Mouse (Mus musculus) midbrain, embryonic 16.5 days (tissue): ENCODE data around the gene Galnt10. TPM values are rescaled to one million over a fixed set of nuclear protein-coding genes. Genes with fewer than 3 reads are reported as not detected.

Source experiments
- ATAC-seq: fragments of 200-750 bp; cut with Nextera tagmentation; 2 replicates; pipeline ENCODE4 v1.8.0; 2017; ENCODE audit warnings: moderate TSS enrichment
- H3K27ac ChIP-seq: fragments of 300-500 bp; sonication (generic); 2 replicates; pipeline ENCODE4 v1.5.1; 2014; ENCODE audit warnings: mild to moderate bottlenecking, low read length, mixed read lengths
- H3K27me3 ChIP-seq: fragments of 300-500 bp; sonication (generic); 2 replicates; pipeline ENCODE4 v1.6.1; 2014; ENCODE audit warnings: low read depth, low read length, mixed read lengths; ENCODE audit not compliant: control insufficient read depth, insufficient read depth
- H3K36me3 ChIP-seq: fragments of 300-500 bp; sonication (generic); 2 replicates; pipeline ENCODE4 v1.6.1; 2014; ENCODE audit warnings: mild to moderate bottlenecking, low read length, moderate library complexity, mixed read lengths; ENCODE audit not compliant: control insufficient read depth, insufficient read depth
- H3K4me1 ChIP-seq: fragments of 300-500 bp; sonication (generic); 2 replicates; pipeline ENCODE4 v1.6.1; 2014; ENCODE audit warnings: mild to moderate bottlenecking, low read length, mixed read lengths; ENCODE audit not compliant: control insufficient read depth, insufficient read depth
- H3K4me2 ChIP-seq: fragments of 300-500 bp; sonication (generic); 2 replicates; pipeline ENCODE4 v1.6.1; 2014; ENCODE audit warnings: mild to moderate bottlenecking, low read length, mixed read lengths
- H3K4me3 ChIP-seq: fragments of 300-500 bp; sonication (generic); 2 replicates; pipeline ENCODE4 v1.5.1; 2014; ENCODE audit warnings: low read depth, mild to moderate bottlenecking, low read length, moderate library complexity, mixed read lengths
- H3K9ac ChIP-seq: fragments of 300-500 bp; sonication (generic); 2 replicates; pipeline ENCODE4 v1.6.1; 2014; ENCODE audit warnings: low read depth, low read length, mixed read lengths
- H3K9me3 ChIP-seq: fragments of 300-500 bp; sonication (generic); replicated peaks from 2 replicates; pipeline ENCODE4 v1.6.1; 2014; ENCODE audit warnings: mild to moderate bottlenecking, low read length, mixed read lengths; ENCODE audit not compliant: control insufficient read depth, poor library complexity, severe bottlenecking
- WGBS: fragments of 180-500 bp; shearing (Covaris S2); extraction: QIAGEN DNeasy Blood & Tissue Kit; methylation state at CpG from one replicate; pipeline ENCODE4 v1.1.7; 2014; 5-methylcytosine and 5-hydroxymethylcytosine counted together
- polyA plus RNA-seq: library from polyadenylated mRNA; unstranded; fragments of >200 nt; fragmentation: Nextera tagmentation; extraction: Ambion mirVana; gene quantifications from 2 replicates; pipeline ENCODE4 v1.2.1, GENCODE M21; 2015

Gene Galnt10
- polyA plus RNA-seq, 1 experiment from 2014 or later = 14.8 TPM

DNA sequence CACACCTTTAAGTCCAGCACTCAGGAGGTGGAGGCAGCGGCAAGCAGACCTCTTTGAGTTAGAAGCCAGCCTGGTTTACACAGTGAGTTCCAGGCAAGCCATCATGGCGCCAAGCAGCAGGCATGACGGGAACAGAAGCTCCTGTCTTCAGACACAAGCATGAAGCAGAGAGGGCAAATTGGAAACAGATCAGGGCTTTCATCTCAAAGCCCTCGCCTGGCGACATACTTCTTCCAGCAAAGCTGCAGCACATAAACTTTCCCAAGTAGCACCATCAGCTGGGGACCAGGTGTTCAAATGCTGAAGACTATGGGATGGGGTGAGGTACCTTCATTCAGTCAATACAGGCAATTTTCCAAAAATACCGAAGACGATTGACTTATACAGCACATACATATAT lies 54.9 kb downstream of the Galnt10 start:
- no peak overlapping the region for H3K27ac ChIP-seq
- H3K4me2 ChIP-seq = no peak overlapping the region
- H3K9ac ChIP-seq = no peak overlapping the region
- no peaks in the 10 kb centered on the region for H3K36me3 ChIP-seq
- peaks cover 23% of the 10 kb centered on the region for H3K4me1 ChIP-seq
- no peak for ATAC-seq
- H3K27me3 ChIP-seq = no peaks in the 10 kb centered on the region
- WGBS = 95% methylated on average over 7 of the region's 7 CpGs
- no peaks in the 10 kb centered on the region for H3K9me3 ChIP-seq
- H3K4me3 ChIP-seq = no peak overlapping the region

DNA sequence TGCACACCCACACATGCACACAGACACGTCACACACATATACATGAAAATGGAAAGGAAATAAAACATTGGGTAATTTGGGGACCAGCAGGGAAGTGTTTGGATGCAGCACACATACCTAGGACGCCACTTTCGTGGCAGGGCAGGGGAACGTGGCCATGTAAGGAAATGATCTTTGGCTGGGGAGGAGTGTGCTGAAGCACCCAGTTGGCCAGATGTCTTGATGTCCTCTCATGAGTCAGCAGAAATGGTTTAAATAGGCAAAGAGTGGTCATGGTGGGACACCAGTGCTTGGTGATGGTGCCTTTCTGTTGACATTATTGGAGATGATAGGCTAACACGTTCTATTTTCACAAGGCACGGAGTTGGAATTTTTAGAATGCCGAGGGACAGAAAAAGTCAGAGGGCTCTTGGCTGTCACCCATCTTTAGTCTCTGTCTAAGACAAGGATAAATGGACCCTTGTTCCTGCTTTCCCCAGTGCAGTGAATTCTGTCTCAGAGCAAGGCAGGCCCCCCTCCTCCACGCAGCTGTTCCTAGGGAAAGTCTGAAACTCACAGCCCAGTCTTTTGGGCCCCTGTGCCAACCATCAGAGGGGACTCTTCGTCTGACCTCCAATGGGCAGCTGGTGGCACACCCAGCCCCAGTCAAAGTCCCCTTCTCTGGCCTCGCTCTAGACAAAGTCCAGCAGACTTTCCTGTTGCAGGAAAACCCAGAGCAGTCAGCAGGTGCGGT lies 56.1 kb downstream of the Galnt10 start:
- no peak overlapping the region for H3K4me2 ChIP-seq
- H3K4me3 ChIP-seq = no peak overlapping the region
- no peak overlapping the region for H3K27ac ChIP-seq
- no peaks in the 10 kb centered on the region for H3K27me3 ChIP-seq
- no peaks in the 10 kb centered on the region for H3K9me3 ChIP-seq
- no peak overlapping the region for H3K9ac ChIP-seq
- 74% methylated on average over 11 of the region's 11 CpGs for WGBS
- no peaks in the 10 kb centered on the region for H3K36me3 ChIP-seq
- no peak for ATAC-seq
- peaks cover 16% of the 10 kb centered on the region for H3K4me1 ChIP-seq

DNA sequence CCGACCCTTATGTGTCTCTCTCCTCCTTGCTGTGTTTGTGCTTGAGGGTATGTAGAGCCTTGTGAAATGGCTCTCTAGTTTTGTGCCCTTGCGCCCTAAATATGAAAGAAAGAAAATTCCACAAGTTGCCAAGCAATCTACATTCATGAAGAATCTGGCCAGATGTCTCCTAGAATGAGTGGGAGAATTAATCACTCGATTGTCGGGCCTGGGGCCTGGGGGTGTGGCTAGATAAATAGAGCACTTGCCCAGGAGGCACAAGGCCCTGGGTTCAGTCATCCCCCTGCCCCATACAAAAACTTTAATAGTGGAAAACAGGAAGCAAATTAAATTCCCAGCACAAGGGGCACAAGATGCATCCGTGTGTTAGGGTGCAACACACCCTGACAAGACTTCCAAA lies 56.7 kb downstream of the Galnt10 start:
- no peaks in the 10 kb centered on the region; the same call in 1 of the 2 replicates for H3K9me3 ChIP-seq
- H3K4me3 ChIP-seq = no peak overlapping the region
- no peak overlapping the region for H3K4me2 ChIP-seq
- ATAC-seq = no peak
- H3K36me3 ChIP-seq = no peaks in the 10 kb centered on the region
- H3K4me1 ChIP-seq = peaks cover 10% of the 10 kb centered on the region
- no peak overlapping the region for H3K9ac ChIP-seq
- no peaks in the 10 kb centered on the region for H3K27me3 ChIP-seq
- 63% methylated on average over 5 of the region's 5 CpGs for WGBS
- H3K27ac ChIP-seq = no peak overlapping the region

DNA sequence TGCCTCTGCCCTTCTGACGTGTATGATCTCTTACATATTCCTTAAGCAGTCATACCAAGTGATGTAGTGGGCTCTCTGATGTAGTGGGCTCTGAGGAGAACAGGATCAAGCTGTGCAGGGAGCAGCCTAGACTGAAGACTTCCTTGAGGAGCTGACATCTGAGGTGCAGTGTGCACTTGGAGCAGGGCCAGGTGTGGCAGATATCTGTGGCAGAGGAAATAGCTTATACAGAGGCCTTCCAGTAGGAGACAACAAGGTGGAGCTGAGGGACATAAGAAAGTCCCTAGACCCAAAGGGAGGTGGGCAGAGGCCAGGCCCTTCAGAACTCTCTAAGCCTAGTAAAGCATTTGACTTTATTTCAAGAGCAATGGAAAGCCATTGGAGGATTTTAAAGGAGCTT lies 61.4 kb downstream of the Galnt10 start:
- Histone ChIP-seq H3K9me3 (no peaks in the 10 kb centered on the region; the same call in 1 of the 2 replicates), H3K4me3 (no peak overlapping the region), H3K27ac (no peak overlapping the region), H3K4me2 (no peak overlapping the region), H3K27me3 (no peaks in the 10 kb centered on the region), H3K9ac (no peak overlapping the region), H3K4me1 (no peaks in the 10 kb centered on the region), H3K36me3 (no peaks in the 10 kb centered on the region)
- 95% methylated on average over 1 of the region's 1 CpGs for WGBS
- no peak for ATAC-seq

DNA sequence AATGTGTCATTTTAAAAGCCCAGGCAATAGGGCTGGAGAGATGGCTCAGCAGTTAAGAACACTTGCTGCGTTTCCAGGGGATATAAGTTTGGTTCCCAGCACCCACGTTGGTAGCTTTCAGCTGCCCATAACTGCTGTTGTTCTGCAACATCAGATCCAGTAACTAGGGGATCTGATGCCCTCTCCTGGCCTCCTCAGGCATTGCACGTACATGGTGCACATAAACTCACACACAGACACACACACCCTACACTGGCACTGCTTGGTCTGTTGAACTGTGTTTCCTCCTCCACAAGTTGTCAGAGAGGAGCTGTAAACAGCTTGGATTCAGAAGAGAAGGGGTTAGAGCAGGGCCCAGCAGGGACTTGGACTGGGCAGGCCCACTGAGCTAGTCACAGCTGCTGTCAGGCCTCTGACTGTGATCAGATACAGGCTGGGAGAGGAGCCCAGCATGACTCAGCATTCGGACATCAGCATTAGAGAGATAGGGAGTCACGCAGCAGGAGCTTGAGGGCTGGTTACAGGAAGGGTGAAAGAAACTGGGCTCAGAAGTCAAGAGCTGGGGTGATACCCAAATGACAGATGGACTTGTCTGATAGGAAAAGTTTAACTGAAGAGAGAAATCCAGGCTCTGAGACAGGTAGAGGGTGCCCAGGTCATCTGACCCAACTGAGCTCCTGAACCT lies 62.0 kb downstream of the Galnt10 start:
- H3K36me3 ChIP-seq = no peaks in the 10 kb centered on the region
- H3K27me3 ChIP-seq = no peaks in the 10 kb centered on the region
- H3K9me3 ChIP-seq = no peaks in the 10 kb centered on the region; the same call in 1 of the 2 replicates
- H3K9ac ChIP-seq = no peak overlapping the region
- H3K27ac ChIP-seq = no peak overlapping the region
- WGBS = 94% methylated on average over 5 of the region's 5 CpGs
- no peak for ATAC-seq
- no peak overlapping the region for H3K4me3 ChIP-seq
- H3K4me1 ChIP-seq = no peaks in the 10 kb centered on the region
- H3K4me2 ChIP-seq = no peak overlapping the region

DNA sequence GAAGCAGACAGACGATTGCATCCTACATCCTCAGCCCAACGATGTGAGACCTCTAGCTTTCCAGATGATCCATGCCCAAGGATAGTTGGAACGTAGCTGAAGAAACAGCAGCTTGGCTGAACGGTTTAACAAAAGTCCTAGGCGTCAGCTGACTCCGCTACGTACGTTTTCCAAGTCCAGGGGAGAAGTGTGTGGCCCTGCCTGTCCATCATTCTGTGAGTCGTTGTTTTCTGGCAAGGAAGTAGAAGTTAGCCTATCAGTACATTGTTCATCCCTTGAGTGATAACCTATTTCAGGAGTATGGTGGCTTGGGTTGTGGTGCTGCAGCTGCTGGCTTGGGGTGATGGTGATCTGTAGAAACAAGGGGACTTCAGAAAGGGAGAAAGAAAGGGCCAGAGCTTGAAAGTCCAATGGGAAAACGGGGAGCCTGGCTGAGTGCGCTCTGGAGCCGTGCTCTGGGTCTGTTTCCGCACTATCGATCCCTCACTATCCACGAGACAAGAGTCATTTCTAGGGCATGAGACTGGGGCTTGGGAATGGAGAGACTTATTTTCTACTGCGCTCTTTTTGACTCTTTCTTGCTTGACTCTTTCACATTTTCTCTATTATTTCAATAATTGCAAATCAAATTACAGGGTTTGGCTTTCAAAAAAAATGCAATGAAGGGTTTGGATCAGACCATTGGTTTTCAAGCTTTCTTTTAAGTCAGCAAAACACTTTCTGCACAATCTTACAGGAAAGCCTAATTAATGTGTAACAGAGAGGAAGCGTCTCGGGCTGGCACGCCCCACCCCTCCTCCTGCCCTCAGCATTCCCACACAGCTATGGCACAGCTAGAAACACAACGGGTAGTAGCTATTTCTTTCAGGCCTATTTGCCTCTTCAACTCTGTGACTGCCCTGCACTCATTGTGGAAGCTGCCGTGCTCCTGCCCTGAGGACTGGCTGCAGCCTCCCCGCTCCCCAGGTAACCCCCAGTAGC lies 63.2 kb downstream of the Galnt10 start:
- Histone ChIP-seq H3K27ac (no peak overlapping the region), H3K4me2 (no peak overlapping the region), H3K27me3 (no peaks in the 10 kb centered on the region), H3K9ac (no peak overlapping the region), H3K4me1 (no peaks in the 10 kb centered on the region), H3K4me3 (no peak overlapping the region), H3K9me3 (no peaks in the 10 kb centered on the region; the same call in 1 of the 2 replicates), H3K36me3 (no peaks in the 10 kb centered on the region)
- no peak for ATAC-seq
- 79% methylated on average over 22 of the region's 22 CpGs for WGBS

DNA sequence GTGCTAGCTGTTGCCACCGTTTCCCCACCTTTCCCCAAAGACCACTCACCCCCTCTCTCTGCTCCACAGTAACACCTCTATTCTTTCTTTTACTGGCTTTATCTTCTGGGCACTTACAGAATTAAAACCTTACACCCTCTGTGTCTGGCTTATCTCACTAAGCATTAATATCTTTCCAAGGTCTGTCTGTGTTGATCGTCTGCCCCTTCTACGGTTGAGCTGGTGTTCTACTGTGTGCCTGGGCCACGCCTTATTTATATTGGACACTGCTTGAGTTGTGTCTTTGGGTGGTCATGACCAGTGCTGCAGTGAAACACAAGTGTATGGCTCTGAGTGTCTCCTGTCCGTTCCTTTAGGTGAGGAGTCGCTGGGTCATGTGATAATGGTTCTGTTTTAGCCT lies 68.7 kb downstream of the Galnt10 start:
- Histone ChIP-seq H3K27ac (no peak overlapping the region), H3K4me2 (no peak overlapping the region), H3K4me3 (no peak overlapping the region), H3K36me3 (no peaks in the 10 kb centered on the region), H3K9me3 (no peaks in the 10 kb centered on the region), H3K4me1 (0 out of 2 replicates have a peak, but pooled peaks cover 4% of the 10 kb centered on the region), H3K9ac (no peak overlapping the region), H3K27me3 (no peaks in the 10 kb centered on the region)
- no peak for ATAC-seq
- 90% methylated on average over 6 of the region's 6 CpGs for WGBS

DNA sequence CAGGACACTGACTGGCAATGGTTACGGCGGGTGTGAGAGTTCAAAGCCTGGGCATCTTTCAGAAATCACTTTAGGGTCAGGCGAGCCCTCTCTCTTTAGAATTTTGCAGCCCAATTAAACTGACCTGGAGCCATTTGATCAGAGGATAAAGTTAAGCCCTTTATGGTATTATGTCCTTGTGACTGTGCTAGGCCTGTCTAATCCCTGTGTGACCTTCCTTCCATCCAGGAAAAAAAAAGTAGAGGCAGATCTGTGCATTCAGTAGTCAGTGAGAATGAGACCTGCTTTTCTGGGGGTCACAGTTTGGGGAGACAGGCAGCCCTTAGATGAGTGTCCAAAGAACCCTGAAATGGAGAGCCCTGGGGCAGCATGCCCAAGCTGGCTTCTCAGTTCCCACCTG lies 71.5 kb downstream of the Galnt10 start:
- no peak overlapping the region for H3K27ac ChIP-seq
- no peaks in the 10 kb centered on the region for H3K27me3 ChIP-seq
- H3K9me3 ChIP-seq = no peaks in the 10 kb centered on the region
- H3K9ac ChIP-seq = no peak overlapping the region
- no peak overlapping the region for H3K4me2 ChIP-seq
- ATAC-seq = no peak
- no peaks in the 10 kb centered on the region for H3K36me3 ChIP-seq
- no peak overlapping the region for H3K4me3 ChIP-seq
- peaks cover 13% of the 10 kb centered on the region for H3K4me1 ChIP-seq
- 12% methylated on average over 3 of the region's 3 CpGs for WGBS
